Mouse (Mus musculus): ENCODE measurements around the gene Mecom. TPM values are rescaled to one million over a fixed set of nuclear protein-coding genes. Genes with fewer than 3 reads are reported as not detected.
"Not testable (repeated sequence)": the region's sequence is repeated elsewhere in the genome, so short reads cannot be mapped to it uniquely, and the experiment has no call there.

The Mecom gene
- polyA plus RNA-seq, 1 experiment from 2014 or later: 6.9 TPM

GRCm38 (mm10) chr3:30452511-30452910, 95.3 kb downstream of the Mecom start:
- 70% methylated on average over 7 of the region's 7 CpGs for WGBS
- Histone ChIP-seq H3K27me3 (no peaks in the 10 kb centered on the region), H3K9ac (no peak overlapping the region), H3K27ac (replicated peaks) (no peak overlapping the region), H3K4me2 (no peak overlapping the region), H3K4me3 (no peak overlapping the region), H3K4me1 (replicated peaks) (0 out of 2 replicates have a peak, but pooled peaks cover 8% of the 10 kb centered on the region), H3K9me3 (no peaks in the 10 kb centered on the region), H3K36me3 (no peaks in the 10 kb centered on the region)
- no peak for ATAC-seq (ENCODE audit: low FRiP score, low read depth)

- Histone ChIP-seq H3K4me3 (no peak overlapping the region), H3K4me2 (no peak overlapping the region), H3K9me3 (no peaks in the 10 kb centered on the region), H3K36me3 (no peaks in the 10 kb centered on the region), H3K4me1 (replicated peaks) (0 out of 2 replicates have a peak, but pooled peaks cover 8% of the 10 kb centered on the region), H3K27ac (replicated peaks) (no peak overlapping the region), H3K27me3 (no peaks in the 10 kb centered on the region), H3K9ac (no peak overlapping the region)
- WGBS: 82% methylated on average over 10 of the region's 10 CpGs
- no peak for ATAC-seq (ENCODE audit: low FRiP score, low read depth)
Observed at GRCm38 (mm10) chr3:30450206-30450965, 97.4 kb downstream of the Mecom start.

- no peak overlapping the region for H3K4me3 ChIP-seq
- H3K36me3 ChIP-seq: no peaks in the 10 kb centered on the region
- no peak overlapping the region for H3K4me2 ChIP-seq
- no peaks in the 10 kb centered on the region for H3K9me3 ChIP-seq
- no peaks in the 10 kb centered on the region for H3K27me3 ChIP-seq
- H3K9ac ChIP-seq: no peak overlapping the region
- 0 out of 2 replicates have a peak, but pooled peaks cover 7% of the 10 kb centered on the region for H3K4me1 ChIP-seq (replicated peaks)
- ATAC-seq (ENCODE audit: low FRiP score, low read depth): no peak
- 83% methylated on average over 1 of the region's 1 CpGs for WGBS
- no peak overlapping the region for H3K27ac ChIP-seq (replicated peaks)
Observed at GRCm38 (mm10) chr3:30448624-30449023, 99.2 kb downstream of the Mecom start.

GRCm38 (mm10) chr3:30445970-30446442, 101.8 kb downstream of the Mecom start:
- Histone ChIP-seq H3K4me1 (replicated peaks) (no peaks in the 10 kb centered on the region), H3K9ac (no peak overlapping the region), H3K27ac (replicated peaks) (no peak overlapping the region), H3K4me2 (no peak overlapping the region), H3K36me3 (no peaks in the 10 kb centered on the region), H3K4me3 (no peak overlapping the region), H3K27me3 (no peaks in the 10 kb centered on the region), H3K9me3 (no peaks in the 10 kb centered on the region)
- WGBS: 92% methylated on average over 6 of the region's 6 CpGs
- no peak for ATAC-seq (ENCODE audit: low FRiP score, low read depth)

GRCm38 (mm10) chr3:30445247-30445969, 102.4 kb downstream of the Mecom start:
- ATAC-seq (ENCODE audit: low FRiP score, low read depth): no peak
- no peak overlapping the region for H3K4me3 ChIP-seq
- no peak overlapping the region for H3K9ac ChIP-seq
- H3K27me3 ChIP-seq: no peaks in the 10 kb centered on the region
- no peaks in the 10 kb centered on the region for H3K9me3 ChIP-seq
- WGBS: 93% methylated on average over 4 of the region's 4 CpGs
- H3K4me2 ChIP-seq: no peak overlapping the region
- H3K27ac ChIP-seq (replicated peaks): no peak overlapping the region
- H3K4me1 ChIP-seq (replicated peaks): no peaks in the 10 kb centered on the region
- H3K36me3 ChIP-seq: no peaks in the 10 kb centered on the region

GRCm38 (mm10) chr3:30441646-30442045, 106.2 kb downstream of the Mecom start:
- no peak for ATAC-seq (ENCODE audit: low FRiP score, low read depth)
- Histone ChIP-seq H3K4me1 (replicated peaks) (no peaks in the 10 kb centered on the region), H3K4me3 (no peak overlapping the region), H3K9me3 (no peaks in the 10 kb centered on the region), H3K36me3 (no peaks in the 10 kb centered on the region), H3K27ac (replicated peaks) (no peak overlapping the region), H3K27me3 (no peaks in the 10 kb centered on the region), H3K4me2 (no peak overlapping the region), H3K9ac (no peak overlapping the region)

- WGBS: 48% methylated on average over 7 of the region's 7 CpGs
- Histone ChIP-seq H3K4me2 (no peak overlapping the region), H3K9ac (no peak overlapping the region)
Observed at GRCm38 (mm10) chr3:30438007-30438406, 109.8 kb downstream of the Mecom start.

GRCm38 (mm10) chr3:30436561-30436960, 111.2 kb downstream of the Mecom start:
- no peak overlapping the region for H3K27ac ChIP-seq (replicated peaks)
- H3K9ac ChIP-seq: no peak overlapping the region
- no peaks in the 10 kb centered on the region for H3K4me1 ChIP-seq (replicated peaks)
- 82% methylated on average over 6 of the region's 6 CpGs for WGBS
- no peak overlapping the region for H3K4me3 ChIP-seq
- H3K4me2 ChIP-seq: no peak overlapping the region
- H3K27me3 ChIP-seq: no peaks in the 10 kb centered on the region
- ATAC-seq (ENCODE audit: low FRiP score, low read depth): no peak
- H3K36me3 ChIP-seq: no peaks in the 10 kb centered on the region
- H3K9me3 ChIP-seq: no peaks in the 10 kb centered on the region

More at GRCm38 (mm10) chr3:30438007-30438406, 109.8 kb downstream of the Mecom start:
- no peaks in the 10 kb centered on the region for H3K4me1 ChIP-seq (replicated peaks)
- H3K27me3 ChIP-seq: no peaks in the 10 kb centered on the region
- no peak overlapping the region for H3K4me3 ChIP-seq
- H3K27ac ChIP-seq (replicated peaks): no peak overlapping the region
- no peaks in the 10 kb centered on the region for H3K9me3 ChIP-seq
- ATAC-seq (ENCODE audit: low FRiP score, low read depth): no peak
- no peaks in the 10 kb centered on the region for H3K36me3 ChIP-seq

- no peak overlapping the region for H3K27ac ChIP-seq (replicated peaks)
- no peak overlapping the region for H3K4me2 ChIP-seq
- H3K36me3 ChIP-seq: no peaks in the 10 kb centered on the region
- 62% methylated on average over 9 of the region's 9 CpGs for WGBS
- H3K27me3 ChIP-seq: no peaks in the 10 kb centered on the region
- ATAC-seq (ENCODE audit: low FRiP score, low read depth): no peak
- H3K9ac ChIP-seq: no peak overlapping the region
- H3K4me3 ChIP-seq: no peak overlapping the region
- no peaks in the 10 kb centered on the region for H3K4me1 ChIP-seq (replicated peaks)
- no peaks in the 10 kb centered on the region for H3K9me3 ChIP-seq
Observed at GRCm38 (mm10) chr3:30436131-30436530, 111.7 kb downstream of the Mecom start.

- no peak for ATAC-seq (ENCODE audit: low FRiP score, low read depth)
- H3K27ac ChIP-seq (replicated peaks): no peak overlapping the region
- H3K4me1 ChIP-seq (replicated peaks): no peaks in the 10 kb centered on the region
- H3K4me2 ChIP-seq: no peak overlapping the region
- H3K9me3 ChIP-seq: no peaks in the 10 kb centered on the region
- WGBS: 74% methylated on average over 5 of the region's 5 CpGs
- no peak overlapping the region for H3K9ac ChIP-seq
- H3K4me3 ChIP-seq: no peak overlapping the region
- H3K27me3 ChIP-seq: no peaks in the 10 kb centered on the region
- H3K36me3 ChIP-seq: no peaks in the 10 kb centered on the region
Observed at GRCm38 (mm10) chr3:30428877-30429276, 118.9 kb downstream of the Mecom start.

GRCm38 (mm10) chr3:30424036-30424435, 123.8 kb downstream of the Mecom start:
- Histone ChIP-seq H3K4me3 (no peak overlapping the region), H3K9ac (no peak overlapping the region), H3K27me3 (no peaks in the 10 kb centered on the region), H3K4me1 (replicated peaks) (no peaks in the 10 kb centered on the region), H3K27ac (replicated peaks) (no peak overlapping the region), H3K36me3 (no peaks in the 10 kb centered on the region), H3K9me3 (no peaks in the 10 kb centered on the region), H3K4me2 (no peak overlapping the region)
- ATAC-seq (ENCODE audit: low FRiP score, low read depth): no peak
- WGBS: 87% methylated on average over 5 of the region's 5 CpGs

GRCm38 (mm10) chr3:30421948-30422347, 125.9 kb downstream of the Mecom start:
- not testable (repeated sequence) for H3K36me3 ChIP-seq; H3K4me1 ChIP-seq (replicated peaks); H3K9me3 ChIP-seq; H3K27ac ChIP-seq (replicated peaks); H3K4me2 ChIP-seq; H3K4me3 ChIP-seq; H3K9ac ChIP-seq; ATAC-seq (ENCODE audit: low FRiP score, low read depth); H3K27me3 ChIP-seq
- 94% methylated on average over 4 of the region's 4 CpGs for WGBS

Data from hindbrain, embryonic 15.5 days (tissue).